Mouse (Mus musculus) spleen, postnatal 36 days (tissue): ENCODE data around the gene Cd300a.

ENCODE experiments used
- DNase-seq, 2 experiments: peaks; one replicate each; pipeline ENCODE4 v3.0.0; 2022; ENCODE audit warnings: low spot score in 2 of 2, mixed read lengths in 1 of 2

The Cd300a gene

GRCm38 (mm10) chr11:114889991-114890518 lies at the start of gene Cd300a:
TSS of gene Cd300a (plus strand) at chr11:114890041.
- DNase-seq: peak; percentile 39 to 46

GRCm38 (mm10) chr11:114843818-114844463 lies 45.9 kb upstream of the Cd300a start:
- no peak for DNase-seq

- no peak for DNase-seq
Observed at GRCm38 (mm10) chr11:114844464-114845220, 45.2 kb upstream of the Cd300a start.

GRCm38 (mm10) chr11:114846336-114846735 lies 43.5 kb upstream of the Cd300a start:
- no peak for DNase-seq

GRCm38 (mm10) chr11:114847008-114847407 lies 42.8 kb upstream of the Cd300a start:
- DNase-seq: no peak

GRCm38 (mm10) chr11:114849572-114849971 lies 40.3 kb upstream of the Cd300a start:
- no peak for DNase-seq

- DNase-seq: no peak
Observed at GRCm38 (mm10) chr11:114850066-114850451, 39.8 kb upstream of the Cd300a start.

- DNase-seq: no peak
Observed at GRCm38 (mm10) chr11:114850452-114851268, 39.2 kb upstream of the Cd300a start, which contains the start of gene Gprc5c. TSS of gene Gprc5c (plus strand) at chr11:114851152.

- no peak for DNase-seq
Observed at GRCm38 (mm10) chr11:114851269-114851607, 38.6 kb upstream of the Cd300a start.

- no peak for DNase-seq
Observed at GRCm38 (mm10) chr11:114851608-114852310, 38.1 kb upstream of the Cd300a start.

- no peak for DNase-seq
Observed at GRCm38 (mm10) chr11:114852311-114853173, 37.3 kb upstream of the Cd300a start.

- DNase-seq: no peak
Observed at GRCm38 (mm10) chr11:114853174-114853838, 36.5 kb upstream of the Cd300a start.

- DNase-seq: no peak
Observed at GRCm38 (mm10) chr11:114854581-114854980, 35.3 kb upstream of the Cd300a start.

GRCm38 (mm10) chr11:114856125-114856524 lies 33.7 kb upstream of the Cd300a start:
- DNase-seq: no peak

GRCm38 (mm10) chr11:114858641-114859040 lies 31.2 kb upstream of the Cd300a start:
- no peak for DNase-seq

GRCm38 (mm10) chr11:114861057-114861456 lies 28.8 kb upstream of the Cd300a start:
- no peak for DNase-seq

- no peak for DNase-seq
Observed at GRCm38 (mm10) chr11:114862687-114863086, 27.2 kb upstream of the Cd300a start.

- DNase-seq: no peak
Observed at GRCm38 (mm10) chr11:114863918-114864420, 25.9 kb upstream of the Cd300a start.

- DNase-seq: no peak
Observed at GRCm38 (mm10) chr11:114865999-114866398, 23.8 kb upstream of the Cd300a start.
